Mouse (Mus musculus) stomach, embryonic 15.5 days (tissue): Measurements from ENCODE around the gene Dpy19l2. TPM values are rescaled to one million over a fixed set of nuclear protein-coding genes. Genes with fewer than 3 reads are reported as not detected.

ENCODE experiments used
- ATAC-seq: fragments of 200-750 bp; cut with Nextera tagmentation; 2 replicates; pipeline ENCODE4 v1.8.0; 2017; ENCODE audit warnings: low read depth, moderate number of reproducible peaks, moderate TSS enrichment; ENCODE audit not compliant: insufficient read depth, low FRiP score
- H3K27ac ChIP-seq: fragments of 300-500 bp; sonication (generic); 2 replicates; pipeline ENCODE4 v1.5.1; 2015; ENCODE audit warnings: mild to moderate bottlenecking, inconsistent platforms
- H3K27me3 ChIP-seq: fragments of 300-500 bp; sonication (generic); replicated peaks from 2 replicates; pipeline ENCODE4 v1.6.1; 2015; ENCODE audit warnings: inconsistent platforms
- H3K36me3 ChIP-seq: fragments of 300-500 bp; sonication (generic); 2 replicates; pipeline ENCODE4 v1.6.1; 2015; ENCODE audit warnings: inconsistent platforms
- H3K4me1 ChIP-seq: fragments of 300-500 bp; sonication (generic); 2 replicates; pipeline ENCODE4 v1.6.1; 2015; ENCODE audit warnings: inconsistent platforms
- H3K4me2 ChIP-seq: fragments of 300-500 bp; sonication (generic); 2 replicates; pipeline ENCODE4 v1.6.1; 2015; ENCODE audit warnings: mild to moderate bottlenecking, inconsistent platforms
- H3K4me3 ChIP-seq: fragments of 300-500 bp; sonication (generic); replicated peaks from 2 replicates; pipeline ENCODE4 v1.5.1; 2015; ENCODE audit warnings: inconsistent platforms
- H3K9ac ChIP-seq: fragments of 300-500 bp; sonication (generic); 2 replicates; pipeline ENCODE4 v1.6.1; 2015; ENCODE audit warnings: inconsistent platforms
- H3K9me3 ChIP-seq: fragments of 300-500 bp; sonication (generic); 2 replicates; pipeline ENCODE4 v1.6.1; 2016; ENCODE audit warnings: inconsistent platforms
- WGBS: fragments of 180-500 bp; shearing (Covaris S2); methylation state at CpG from one replicate; pipeline ENCODE4 v1.1.7; 2015; 5-methylcytosine and 5-hydroxymethylcytosine counted together
- polyA plus RNA-seq: library from polyadenylated mRNA; unstranded; fragments of >200 nt; fragmentation: Nextera tagmentation; extraction: Ambion mirVana; gene quantifications from 2 replicates; pipeline ENCODE4 v1.2.1, GENCODE M21; 2015

Dpy19l2 gene
- polyA plus RNA-seq, 1 experiment from 2014 or later = not detected

DNA sequence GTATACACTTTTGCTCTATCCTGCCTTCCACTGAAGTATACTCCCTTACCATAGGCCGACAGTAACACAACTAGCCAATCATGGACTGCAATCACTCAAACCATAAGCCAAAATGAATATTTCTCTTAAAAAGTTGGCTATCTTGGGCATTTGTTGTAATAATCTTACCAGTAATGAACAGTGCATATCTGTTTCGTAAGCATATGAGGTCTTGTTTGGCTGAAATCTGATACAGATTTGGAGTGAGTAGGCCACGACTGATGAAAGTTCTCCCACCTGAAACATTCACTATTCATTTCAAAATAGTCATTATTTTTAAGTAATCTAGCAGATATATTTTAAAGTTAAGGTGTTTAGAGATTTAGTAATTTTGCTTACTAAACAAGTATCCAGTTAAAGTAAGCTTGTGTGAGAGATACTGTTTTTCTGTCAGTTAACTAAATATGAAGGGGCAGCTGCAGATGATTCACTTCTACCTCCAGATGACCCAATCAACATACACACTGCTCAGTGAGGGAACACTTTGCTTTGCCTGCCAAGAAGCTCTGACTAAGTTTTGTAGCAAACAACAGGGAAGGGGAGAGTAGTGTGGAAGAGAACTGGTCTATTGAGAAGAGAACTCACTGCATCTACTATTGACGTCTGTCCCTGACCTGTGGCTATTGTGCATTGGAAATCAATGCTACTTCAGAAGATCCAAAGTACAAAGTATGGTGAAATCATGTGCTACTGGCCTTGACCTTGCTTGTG is 184.5 kb downstream of the Dpy19l2 start:
- 79% methylated on average over 4 of the region's 4 CpGs for WGBS
- ATAC-seq = no peak
- no peak overlapping the region for H3K9ac ChIP-seq
- no peaks in the 10 kb centered on the region for H3K4me1 ChIP-seq
- no peaks in the 10 kb centered on the region for H3K36me3 ChIP-seq
- H3K27me3 ChIP-seq = no peaks in the 10 kb centered on the region
- H3K4me2 ChIP-seq = no peak overlapping the region
- H3K4me3 ChIP-seq = no peak overlapping the region
- no peak overlapping the region for H3K27ac ChIP-seq
- H3K9me3 ChIP-seq = no peaks in the 10 kb centered on the region

DNA sequence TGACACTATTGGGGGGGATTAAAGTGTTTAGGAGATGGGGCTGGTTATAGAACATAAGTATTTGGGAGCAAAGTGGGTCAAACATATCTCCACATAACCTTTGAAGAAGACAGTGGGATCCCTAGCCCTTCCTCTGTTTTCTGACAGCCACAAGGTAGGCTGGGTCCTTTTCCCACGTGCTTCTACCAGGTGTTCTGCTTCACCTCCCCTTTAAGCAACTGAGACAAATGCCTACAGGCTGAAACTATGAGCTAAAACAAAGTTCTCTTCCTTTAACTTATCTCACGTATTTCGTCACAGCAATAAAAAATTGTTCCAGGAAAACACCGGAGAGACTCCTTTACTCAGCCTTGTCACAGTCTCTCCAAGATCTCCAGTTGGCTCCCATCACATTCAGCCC is 187.2 kb downstream of the Dpy19l2 start:
- no peak overlapping the region for H3K4me3 ChIP-seq
- H3K4me2 ChIP-seq = no peak overlapping the region
- H3K36me3 ChIP-seq = no peaks in the 10 kb centered on the region
- H3K27me3 ChIP-seq = no peaks in the 10 kb centered on the region
- no peaks in the 10 kb centered on the region for H3K4me1 ChIP-seq
- H3K27ac ChIP-seq = no peak overlapping the region
- no peaks in the 10 kb centered on the region for H3K9me3 ChIP-seq
- no peak for ATAC-seq
- 83% methylated on average over 4 of the region's 4 CpGs for WGBS
- no peak overlapping the region for H3K9ac ChIP-seq

Other genes with a start within 250 kb of the Dpy19l2 start
- gene Dpy19l1, start 193.2 kb downstream of the Dpy19l2 start, polyA plus RNA-seq = 16.3 and 16.4 TPM in 2 replicates
- not detected in 2 replicates for gene Cypt4, start 71.1 kb downstream of the Dpy19l2 start, polyA plus RNA-seq
- 0.15 and 0.32 TPM in 2 replicates for gene Tbx20, start 78.0 kb upstream of the Dpy19l2 start, polyA plus RNA-seq